Mouse (Mus musculus): ENCODE results near the gene Hist1h2an. TPM values are rescaled to one million over a fixed set of nuclear protein-coding genes. Genes with fewer than 3 reads are reported as not detected.
"Not testable (repeated sequence)": the region's sequence is repeated elsewhere in the genome, so short reads cannot be mapped to it uniquely, and the experiment has no call there.

The Hist1h2an gene
- total and polyA plus RNA-seq, 3 experiments, result not detected

DNA sequence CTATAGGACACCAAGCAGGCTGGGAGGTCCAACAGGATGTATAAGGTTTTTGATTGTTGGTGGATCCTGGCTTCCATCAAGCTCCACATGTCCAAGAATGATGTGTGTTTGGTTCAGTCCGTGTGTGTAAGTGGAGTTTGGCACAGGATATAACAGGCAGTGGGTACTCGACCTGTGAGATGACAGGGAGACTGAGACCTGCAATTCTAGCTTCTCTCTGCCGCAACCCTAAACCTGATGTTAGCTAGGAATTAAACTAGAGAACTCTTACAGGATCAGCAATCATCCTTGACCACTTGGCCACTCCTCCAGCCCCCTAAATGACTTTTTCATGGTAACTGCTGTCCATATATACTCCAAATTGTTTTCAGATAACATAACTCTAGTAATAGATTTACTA is 34.7 kb downstream of the Hist1h2an start:
- WGBS, result 50% methylated on average over 3 of the region's 3 CpGs
- H3K9ac ChIP-seq (ENCODE audit: low read depth, low read length), result no peak overlapping the region
- no peaks in the 10 kb centered on the region; the same call in none of the 2 replicates for H3K4me1 ChIP-seq (ENCODE audit: control insufficient read depth, insufficient read depth, low read length)
- H3K4me3 ChIP-seq, result no peak overlapping the region
- H3K27ac ChIP-seq, result no peak overlapping the region
- H3K79me2 ChIP-seq (replicated peaks; ENCODE audit: control insufficient read depth, insufficient read depth, low read length), result no peaks in the 10 kb centered on the region
- no peak for DNase-seq
- H3K27me3 ChIP-seq (ENCODE audit: control insufficient read depth, insufficient read depth, low read length), result no peaks in the 10 kb centered on the region
- intact Hi-C loops (cut with DNase I), result loop anchor here (2.0 to 10.0 kb wide), 4 partner anchors 34 to 1982 kb away; partner anchors contain the start of genes Hist1h1c, Hist1h2ac, Hist1h2ag and Hist1h2an
- H3K36me3 ChIP-seq (ENCODE audit: control insufficient read depth, insufficient read depth, low read length), result peaks cover 2% of the 10 kb centered on the region; the same call in 1 of the 2 replicates
- TF ChIP-seq EP300 (IDR thresholded peaks at IDR 0.05; ENCODE audit: insufficient read depth, low read depth, low read length), result no peak
- TF ChIP-seq CTCF (IDR thresholded peaks at IDR 0.05), result no peak
- no peak for TF ChIP-seq POLR2A (IDR thresholded peaks at IDR 0.05; ENCODE audit: insufficient read depth, low read depth, low read length)

DNA sequence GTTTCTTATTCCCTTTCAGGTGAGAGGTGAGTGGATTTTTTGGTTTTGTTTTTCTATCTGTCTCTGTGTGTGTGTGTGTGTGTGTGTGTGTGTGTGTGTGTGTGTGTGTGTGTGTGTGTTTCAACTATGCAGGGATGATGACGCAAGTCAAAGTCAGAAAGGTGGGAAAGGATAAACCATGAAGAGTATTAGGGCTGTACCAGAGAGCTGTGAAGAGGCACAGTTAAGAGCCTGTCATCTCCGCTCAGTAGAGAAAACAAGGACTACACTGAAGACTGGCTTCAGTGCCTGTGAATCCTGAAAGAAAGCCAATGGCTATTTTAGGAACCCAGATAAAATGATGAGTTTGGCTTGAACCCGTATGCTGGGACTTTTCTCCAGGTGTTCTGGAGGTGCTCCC is 35.2 kb downstream of the Hist1h2an start:
- TF ChIP-seq EP300 (IDR thresholded peaks at IDR 0.05; ENCODE audit: insufficient read depth, low read depth, low read length) (no peak), CTCF (IDR thresholded peaks at IDR 0.05) (no peak), POLR2A (IDR thresholded peaks at IDR 0.05; ENCODE audit: insufficient read depth, low read depth, low read length) (no peak)
- Histone ChIP-seq H3K27me3 (ENCODE audit: control insufficient read depth, insufficient read depth, low read length) (no peaks in the 10 kb centered on the region), H3K9ac (ENCODE audit: low read depth, low read length) (no peak overlapping the region), H3K79me2 (replicated peaks; ENCODE audit: control insufficient read depth, insufficient read depth, low read length) (no peaks in the 10 kb centered on the region), H3K36me3 (ENCODE audit: control insufficient read depth, insufficient read depth, low read length) (peaks cover 2% of the 10 kb centered on the region; the same call in 1 of the 2 replicates), H3K4me3 (no peak overlapping the region), H3K27ac (no peak overlapping the region), H3K4me1 (ENCODE audit: control insufficient read depth, insufficient read depth, low read length) (no peaks in the 10 kb centered on the region; the same call in none of the 2 replicates)
- intact Hi-C loops (cut with DNase I), result loop anchor here (2.0 to 10.0 kb wide), 7 partner anchors 17 to 1983 kb away; partner anchors contain the start of genes Hist1h1c, Hist1h2ac, Hist1h2ag and Hist1h2an
- 46% methylated on average over 3 of the region's 3 CpGs for WGBS
- no peak for DNase-seq

DNA sequence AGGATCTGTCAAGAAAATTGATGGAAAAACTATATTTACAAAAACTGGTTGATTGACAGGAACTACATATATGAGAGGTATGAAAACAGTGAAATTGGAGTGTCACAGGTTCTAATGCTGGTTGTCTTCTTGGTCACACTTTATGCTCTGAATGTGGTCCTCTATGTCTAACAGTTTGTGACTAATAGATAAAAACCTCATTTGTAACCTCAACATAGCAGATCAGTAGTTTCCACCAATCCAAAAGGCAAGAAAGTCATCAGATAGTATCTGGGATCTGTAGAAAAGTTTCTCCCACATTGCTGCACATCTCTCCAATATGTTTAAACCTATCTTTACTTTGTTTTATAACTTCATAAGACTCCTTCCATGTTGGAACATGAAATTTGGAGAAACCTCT is 35.6 kb downstream of the Hist1h2an start:
- DNase-seq, result no peak
- H3K27me3 ChIP-seq (ENCODE audit: control insufficient read depth, insufficient read depth, low read length), result no peaks in the 10 kb centered on the region
- intact Hi-C loops (cut with DNase I), result loop anchor here (2.0 to 10.0 kb wide), 6 partner anchors 17 to 1983 kb away; partner anchors contain the start of genes Hist1h1c, Hist1h2ac, Hist1h2ag and Hist1h2bc
- H3K4me1 ChIP-seq (ENCODE audit: control insufficient read depth, insufficient read depth, low read length), result no peaks in the 10 kb centered on the region; the same call in none of the 2 replicates
- H3K4me3 ChIP-seq, result no peak overlapping the region
- no peak for TF ChIP-seq POLR2A (IDR thresholded peaks at IDR 0.05; ENCODE audit: insufficient read depth, low read depth, low read length)
- no peak for TF ChIP-seq CTCF (IDR thresholded peaks at IDR 0.05)
- TF ChIP-seq EP300 (IDR thresholded peaks at IDR 0.05; ENCODE audit: insufficient read depth, low read depth, low read length), result no peak
- H3K36me3 ChIP-seq (ENCODE audit: control insufficient read depth, insufficient read depth, low read length), result peaks cover 2% of the 10 kb centered on the region; the same call in 1 of the 2 replicates
- H3K9ac ChIP-seq (ENCODE audit: low read depth, low read length), result no peak overlapping the region
- H3K27ac ChIP-seq, result no peak overlapping the region
- H3K79me2 ChIP-seq (replicated peaks; ENCODE audit: control insufficient read depth, insufficient read depth, low read length), result no peaks in the 10 kb centered on the region

DNA sequence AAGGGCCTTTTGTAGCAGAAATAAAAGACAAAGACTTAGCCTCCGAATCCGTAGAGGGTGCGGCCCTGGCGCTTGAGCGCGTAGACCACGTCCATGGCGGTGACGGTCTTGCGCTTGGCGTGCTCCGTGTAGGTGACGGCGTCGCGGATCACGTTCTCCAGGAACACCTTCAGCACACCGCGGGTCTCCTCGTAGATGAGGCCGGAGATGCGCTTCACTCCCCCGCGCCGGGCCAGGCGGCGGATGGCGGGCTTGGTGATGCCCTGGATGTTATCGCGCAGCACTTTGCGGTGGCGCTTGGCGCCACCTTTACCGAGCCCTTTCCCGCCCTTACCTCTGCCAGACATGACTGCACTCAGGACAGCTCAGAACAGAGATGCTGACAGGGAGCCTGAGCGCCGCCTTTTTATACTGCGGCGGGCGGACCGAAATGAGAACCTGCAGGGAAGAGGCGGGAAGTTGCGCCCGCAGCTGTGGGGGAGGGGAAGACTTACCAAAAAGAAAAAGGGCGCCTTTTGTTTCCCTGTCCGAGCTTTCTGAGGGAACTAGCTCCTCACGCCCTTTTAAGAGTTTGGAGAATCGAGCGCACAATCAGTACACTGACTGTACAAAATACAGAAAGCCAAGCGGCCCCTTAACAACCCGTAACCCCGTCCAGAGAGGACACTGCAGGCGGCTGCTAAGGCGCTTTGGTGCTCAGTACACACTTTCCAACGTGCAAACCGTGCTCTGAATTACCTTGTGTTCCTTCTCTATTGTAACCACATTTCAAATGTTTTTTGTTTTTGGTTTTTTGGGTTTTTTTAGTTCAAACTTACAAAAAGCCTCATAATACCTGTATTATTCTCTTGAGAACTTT is 36.6 kb downstream of the Hist1h2an start, which contains the start of gene Hist1h4k:
Gene Hist1h4k, minus strand, starts transcription at position 347 of the 859 bp plus-strand sequence.
- not testable (repeated sequence) for H3K4me1 ChIP-seq (ENCODE audit: control insufficient read depth, insufficient read depth, low read length); H3K36me3 ChIP-seq (ENCODE audit: control insufficient read depth, insufficient read depth, low read length); H3K79me2 ChIP-seq (replicated peaks; ENCODE audit: control insufficient read depth, insufficient read depth, low read length); H3K27me3 ChIP-seq (ENCODE audit: control insufficient read depth, insufficient read depth, low read length)
- DNase-seq, result peak; percentile 89
- Histone ChIP-seq H3K27ac (peak within 1 kb of the TSS; percentile 48), H3K9ac (ENCODE audit: low read depth, low read length) (peak within 1 kb of the TSS; percentile 69), H3K4me3 (peak within 1 kb of the TSS; percentile 52)
- TF ChIP-seq POLR2A (IDR thresholded peaks at IDR 0.05; ENCODE audit: insufficient read depth, low read depth, low read length), result peak; percentile 87
- intact Hi-C loops (cut with DNase I), result loop anchor here (2.0 to 10.0 kb wide), 6 partner anchors 16 to 1984 kb away; partner anchors contain the start of genes Hist1h1c, Hist1h2ac, Hist1h2ag and Hist1h2bc
- WGBS, result 1% methylated on average over 52 of the region's 56 CpGs

DNA sequence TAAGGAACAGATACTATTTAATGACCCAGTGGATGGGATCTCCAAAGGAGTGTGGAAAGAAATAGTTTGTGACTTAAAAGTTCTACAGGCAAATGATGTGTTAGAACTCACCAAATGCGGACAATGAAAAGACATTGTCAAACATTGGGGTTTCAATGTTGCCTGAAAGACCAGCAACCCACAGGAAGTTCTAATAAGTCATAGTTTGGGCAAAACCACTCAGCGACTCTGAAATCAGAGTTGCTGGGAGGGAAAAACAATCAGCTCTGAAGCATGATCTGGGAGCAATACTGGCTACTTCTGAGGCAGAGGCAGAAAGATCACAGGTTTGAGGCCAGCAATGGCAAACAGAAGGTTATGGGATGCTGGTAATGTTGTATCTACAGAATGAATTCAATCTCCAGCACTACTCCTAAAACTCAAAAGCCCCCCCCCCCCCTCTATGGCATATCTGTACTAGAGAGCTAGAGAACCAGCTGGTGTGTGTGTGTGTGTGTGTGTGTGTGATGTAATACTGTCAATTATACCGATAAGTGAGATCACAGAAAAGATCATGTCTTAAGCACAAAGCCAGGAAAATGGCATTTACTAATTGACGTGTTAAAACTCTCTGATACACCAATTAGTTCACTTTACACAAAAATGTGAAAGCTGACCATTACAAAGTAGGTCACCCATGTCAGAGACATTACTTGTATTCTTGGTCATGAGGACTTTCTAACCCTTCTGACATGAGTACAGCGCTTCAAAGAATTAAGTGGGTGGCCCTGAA is 37.4 kb downstream of the Hist1h2an start:
- H3K27me3 ChIP-seq (ENCODE audit: control insufficient read depth, insufficient read depth, low read length), result no peaks in the 10 kb centered on the region
- TF ChIP-seq CTCF (IDR thresholded peaks at IDR 0.05) (no peak), POLR2A (IDR thresholded peaks at IDR 0.05; ENCODE audit: insufficient read depth, low read depth, low read length) (no peak), EP300 (IDR thresholded peaks at IDR 0.05; ENCODE audit: insufficient read depth, low read depth, low read length) (no peak)
- peak overlapping the region; percentile 52 for H3K4me3 ChIP-seq
- no peak overlapping the region; the same call in 1 of the 2 replicates for H3K27ac ChIP-seq
- H3K9ac ChIP-seq (ENCODE audit: low read depth, low read length), result peak overlapping the region; percentile 69; the same call in 1 of the 2 replicates
- H3K36me3 ChIP-seq (ENCODE audit: control insufficient read depth, insufficient read depth, low read length), result peaks cover 2% of the 10 kb centered on the region; the same call in 1 of the 2 replicates
- intact Hi-C loops (cut with DNase I), result loop anchor here (2.0 to 10.0 kb wide), 6 partner anchors 15 to 1985 kb away; partner anchors contain the start of genes Hist1h1c, Hist1h2ac, Hist1h2ag and Hist1h2bc
- H3K79me2 ChIP-seq (replicated peaks; ENCODE audit: control insufficient read depth, insufficient read depth, low read length), result no peaks in the 10 kb centered on the region
- WGBS, result 27% methylated on average over 5 of the region's 5 CpGs
- H3K4me1 ChIP-seq (ENCODE audit: control insufficient read depth, insufficient read depth, low read length), result no peaks in the 10 kb centered on the region; the same call in none of the 2 replicates
- DNase-seq, result no peak

Data from heart, adult 2 months (tissue).